In genomic region chr6:83582938-83583270, GRCm38 (mm10) we compare ENCODE assay signal across 8 mouse cellular contexts. TPM values are rescaled to one million over a fixed set of nuclear protein-coding genes. Genes with fewer than 3 reads are reported as not detected.
DNase-seq lines count a peak whose midpoint lies in the region; ATAC-seq and TF ChIP-seq lines count a peak whose summit lies in the region.

No protein-coding gene starts in this region.

- peak; percentile 46; the same call in 1 of the 2 replicates for TF ChIP-seq CTCF in thymus, adult 2 months (IDR thresholded peaks at IDR 0.05; ENCODE audit: borderline replicate concordance, control insufficient read depth, extremely low read depth, insufficient read depth, low read length, poor library complexity)
- TF ChIP-seq CTCF in bone marrow macrophage, adult 2 months (IDR thresholded peaks at IDR 0.05; ENCODE audit: low read depth, low read length): peak; percentile 46; the same call in 1 of the 2 replicates
- peak; percentile 89 for TF ChIP-seq CTCF in hindbrain, postnatal 0 days (IDR thresholded peaks at IDR 0.05; ENCODE audit: low read depth)
- TF ChIP-seq CTCF in lung, adult 2 months (IDR thresholded peaks at IDR 0.05; ENCODE audit: insufficient read depth, low read length): peak; percentile 59
- TF ChIP-seq CTCF in olfactory bulb, adult 2 months (IDR thresholded peaks at IDR 0.05; ENCODE audit: insufficient read depth, low read depth, low read length): 0 out of 2 replicates have a peak, but pooled peaks have one; percentile 20

- peak; percentile 33 for DNase-seq in thymus, adult 2 months
- no peak for DNase-seq in thymus, adult 18-20 months
- peak; percentile 59 for DNase-seq in forebrain, embryonic 11.5 days (ENCODE audit: low spot score)
- peak; percentile 90 for DNase-seq in hindbrain, postnatal 0 days (ENCODE audit: low spot score)
- DNase-seq in lung, adult 2 months: peak; percentile 17
- DNase-seq in ovary, postnatal 10 days (ENCODE audit: low spot score): no peak

- H3K27me3 ChIP-seq in thymus, adult 2 months (ENCODE audit: control insufficient read depth, insufficient read depth, low read length): no peaks in the 10 kb centered on the region
- 0 out of 2 replicates have a peak, but pooled peaks cover 2% of the 10 kb centered on the region for H3K27me3 ChIP-seq in forebrain, embryonic 11.5 days (ENCODE audit: control insufficient read depth, insufficient read depth, low read length)
- no peaks in the 10 kb centered on the region for H3K27me3 ChIP-seq in hindbrain, postnatal 0 days (ENCODE audit: insufficient read depth, low read length)

- H3K9me3 ChIP-seq in forebrain, embryonic 11.5 days (ENCODE audit: control insufficient read depth, low read length): no peaks in the 10 kb centered on the region
- no peaks in the 10 kb centered on the region for H3K9me3 ChIP-seq in hindbrain, postnatal 0 days (ENCODE audit: low read length)

- no peak overlapping the region for H3K27ac ChIP-seq in thymus, adult 2 months (ENCODE audit: control insufficient read depth, insufficient read depth, low read length)
- no peak overlapping the region for H3K27ac ChIP-seq in bone marrow macrophage, adult 2 months (ENCODE audit: insufficient read depth, low read depth, low read length)
- H3K27ac ChIP-seq in forebrain, embryonic 11.5 days (ENCODE audit: low read depth, low read length): no peak overlapping the region
- no peak overlapping the region for H3K27ac ChIP-seq in hindbrain, postnatal 0 days
- no peak overlapping the region for H3K27ac ChIP-seq in olfactory bulb, adult 2 months (ENCODE audit: insufficient read depth, low read depth, low read length)

- H3K4me3 ChIP-seq in thymus, adult 2 months (ENCODE audit: control insufficient read depth, insufficient read depth, low read length): no peak overlapping the region
- no peak overlapping the region for H3K4me3 ChIP-seq in bone marrow macrophage, adult 2 months (ENCODE audit: insufficient read depth, low read length)
- no peak overlapping the region; the same call in 1 of the 2 replicates for H3K4me3 ChIP-seq in forebrain, embryonic 11.5 days (ENCODE audit: low read depth, low read length)
- no peak overlapping the region for H3K4me3 ChIP-seq in hindbrain, postnatal 0 days (ENCODE audit: low read length)
- H3K4me3 ChIP-seq in lung, adult 2 months (replicated peaks; ENCODE audit: extremely low read depth, low read depth, low read length): no peak overlapping the region
- no peak overlapping the region for H3K4me3 ChIP-seq in olfactory bulb, adult 2 months (ENCODE audit: insufficient read depth, low read depth, low read length)

- ATAC-seq in forebrain, embryonic 11.5 days (replicated peaks; ENCODE audit: low FRiP score): peak; percentile 51; the same call in 1 of the 2 replicates
- ATAC-seq in hindbrain, postnatal 0 days: peak; percentile 90

- H3K9ac ChIP-seq in forebrain, embryonic 11.5 days (ENCODE audit: low read length): no peak overlapping the region
- H3K9ac ChIP-seq in hindbrain, postnatal 0 days (replicated peaks; ENCODE audit: low read length): no peak overlapping the region

- no peaks in the 10 kb centered on the region for H3K36me3 ChIP-seq in thymus, adult 2 months (ENCODE audit: control insufficient read depth, insufficient read depth, low read length)
- no peaks in the 10 kb centered on the region for H3K36me3 ChIP-seq in forebrain, embryonic 11.5 days (ENCODE audit: control insufficient read depth, insufficient read depth, low read length)
- H3K36me3 ChIP-seq in hindbrain, postnatal 0 days (ENCODE audit: insufficient read depth, low read length): no peaks in the 10 kb centered on the region

- no peaks in the 10 kb centered on the region for H3K4me1 ChIP-seq in thymus, adult 2 months (replicated peaks; ENCODE audit: control insufficient read depth, insufficient read depth, low read length)
- peaks cover 15% of the 10 kb centered on the region for H3K4me1 ChIP-seq in bone marrow macrophage, adult 2 months (ENCODE audit: control insufficient read depth, insufficient read depth, low read length)
- no peaks in the 10 kb centered on the region for H3K4me1 ChIP-seq in forebrain, embryonic 11.5 days (replicated peaks; ENCODE audit: control insufficient read depth, insufficient read depth, low read length)
- H3K4me1 ChIP-seq in hindbrain, postnatal 0 days (ENCODE audit: insufficient read depth, low read length): no peaks in the 10 kb centered on the region
- no peaks in the 10 kb centered on the region for H3K4me1 ChIP-seq in lung, adult 2 months (ENCODE audit: control insufficient read depth, insufficient read depth, low read length)
- H3K4me1 ChIP-seq in olfactory bulb, adult 2 months (ENCODE audit: control insufficient read depth, insufficient read depth, low read length): no peaks in the 10 kb centered on the region

- WGBS in thymus, adult 2 months: 4% methylated on average over 6 of the region's 6 CpGs
- 2% methylated on average over 6 of the region's 6 CpGs for WGBS in forebrain, embryonic 11.5 days
- under 1% methylated on average over 6 of the region's 6 CpGs for WGBS in hindbrain, postnatal 0 days
- WGBS in lung, adult 2 months: 2% methylated on average over 6 of the region's 6 CpGs
- WGBS in olfactory bulb, adult 2 months: under 1% methylated on average over 6 of the region's 6 CpGs

- H3K4me2 ChIP-seq in forebrain, embryonic 11.5 days (ENCODE audit: low read depth, low read length, severe bottlenecking): peak overlapping the region; percentile 32; the same call in 1 of the 2 replicates
- peak overlapping the region; percentile 31 for H3K4me2 ChIP-seq in hindbrain, postnatal 0 days (ENCODE audit: low read depth, low read length)

- no peak for TF ChIP-seq POLR2A in thymus, adult 2 months (IDR thresholded peaks at IDR 0.05; ENCODE audit: control insufficient read depth, extremely low read depth, insufficient read depth, low read length, poor library complexity)
- TF ChIP-seq POLR2A in bone marrow macrophage, adult 2 months (IDR thresholded peaks at IDR 0.05; ENCODE audit: borderline replicate concordance, low read depth, low read length): no peak
- TF ChIP-seq POLR2A in lung, adult 2 months (IDR thresholded peaks at IDR 0.05; ENCODE audit: borderline replicate concordance, extremely low read depth, low read depth, low read length): no peak
- TF ChIP-seq POLR2A in olfactory bulb, adult 2 months (IDR thresholded peaks at IDR 0.05; ENCODE audit: insufficient read depth, low read depth, low read length): no peak

RNA-seq across cellular contexts. Expression of gene Stambp, which starts 10.4 kb away (rescaled TPM):
- 16.4 and 19.2 TPM in 2 replicates for polyA plus RNA-seq in thymus, adult 2 months (2012; rRNA removed)
- 28.8 and 36.4 TPM in 2 replicates for polyA plus RNA-seq in bone marrow macrophage, adult 2 months (2012; ENCODE audit: insufficient read depth, insufficient read length, missing spikeins)
- 20.5 and 21.6 TPM in 2 replicates for polyA plus RNA-seq in forebrain, embryonic 11.5 days (2014; fragmentation: Nextera tagmentation; extraction: Ambion mirVana)
- total RNA-seq in hindbrain, postnatal 0 days (2014; rRNA removed): 9.5 and 11.1 TPM in 2 replicates
- 58.2 and 60.4 TPM in 2 replicates for polyA plus RNA-seq in hindbrain, postnatal 0 days (2015; fragmentation: Nextera tagmentation; extraction: Ambion mirVana)
- 10.7 and 14.0 TPM in 2 replicates for polyA plus RNA-seq in lung, adult 2 months (2012; rRNA removed)
- not detected in 2 replicates for polyA plus RNA-seq in olfactory bulb, adult 2 months (2012; ENCODE audit: insufficient read depth, insufficient read length, low replicate concordance, missing spikeins)

RNA-seq across cellular contexts. Expression of gene Actg2, which starts 46.8 kb away (rescaled TPM):
- polyA plus RNA-seq in thymus, adult 2 months (2012; rRNA removed): 2.3 and 3.5 TPM in 2 replicates
- 4.6 and 4.7 TPM in 2 replicates for polyA plus RNA-seq in bone marrow macrophage, adult 2 months (2012; ENCODE audit: insufficient read depth, insufficient read length, missing spikeins)
- 2.3 and 3.1 TPM in 2 replicates for polyA plus RNA-seq in forebrain, embryonic 11.5 days (2014; fragmentation: Nextera tagmentation; extraction: Ambion mirVana)
- 0.36 and 2.1 TPM in 2 replicates for total RNA-seq in hindbrain, postnatal 0 days (2014; rRNA removed)
- polyA plus RNA-seq in hindbrain, postnatal 0 days (2015; fragmentation: Nextera tagmentation; extraction: Ambion mirVana): 0.78 and 1.7 TPM in 2 replicates
- 64.6 and 108 TPM in 2 replicates for polyA plus RNA-seq in lung, adult 2 months (2012; rRNA removed)
- not detected in 2 replicates for polyA plus RNA-seq in olfactory bulb, adult 2 months (2012; ENCODE audit: insufficient read depth, insufficient read length, low replicate concordance, missing spikeins)

Comparison
In these comparisons a context has a peak if more than half of its experiments do, and no peak if none do; other contexts are left out.
1. DNase-seq: peak in thymus, adult 2 months (single experiment), forebrain, embryonic 11.5 days (single experiment), hindbrain, postnatal 0 days (single experiment) and lung, adult 2 months (single experiment); none in thymus, adult 18-20 months (0 of 2) and ovary, postnatal 10 days (single experiment).
2. CTCF ChIP-seq: peak in every context shown above with its lines; median percentile 89 in hindbrain, postnatal 0 days; 59 in lung, adult 2 months; 46 in thymus, adult 2 months; 46 in bone marrow macrophage, adult 2 months; 20 in olfactory bulb, adult 2 months.
3. RNA of gene Actg2, which starts 46.8 kb away (polyA plus RNA-seq): 64.6 to 108 TPM in lung, adult 2 months; 4.6 to 4.7 TPM in bone marrow macrophage, adult 2 months, 2.3 to 3.5 TPM in thymus, adult 2 months, 2.3 to 3.1 TPM in forebrain, embryonic 11.5 days, 0.78 to 1.7 TPM in hindbrain, postnatal 0 days and not detected in olfactory bulb, adult 2 months; every median in the first group is over 10 times any median in the second.